Mouse (Mus musculus) heart, adult 2 months (tissue): Measurements from ENCODE around the gene Bmpr1b.

Source experiments
- CTCF ChIP-seq: fragments of 200-600 bp; IDR thresholded peaks from 2 replicates; pipeline ENCODE4 v1.8.1; 2022; ENCODE audit warnings: antibody characterized with exemption, mild to moderate bottlenecking, moderate library complexity
- EP300 ChIP-seq: fragments of 200-500 bp; IDR thresholded peaks from 2 replicates; pipeline ENCODE4 v1.6.1; 2011; ENCODE audit warnings: low read depth, low read length, control low read depth; ENCODE audit not compliant: insufficient read depth
- POLR2A ChIP-seq: fragments of 200-500 bp; IDR thresholded peaks from 2 replicates; pipeline ENCODE4 v1.6.1; 2011; ENCODE audit warnings: mild to moderate bottlenecking, low read depth, low read length, control low read depth; ENCODE audit not compliant: insufficient read depth

GRCm38 (mm10) chr3:141838864-141839263 is 330.4 kb downstream of the Bmpr1b start:
- TF ChIP-seq POLR2A (no peak), CTCF (peak; percentile 71), EP300 (no peak)
